Mouse (Mus musculus) mesoderm, embryonic 11.5 days (tissue): ENCODE results near the gene Ostn.

Experiments used
- DNase-seq: peaks from one replicate; pipeline ENCODE4 v3.0.0-alpha.2; 2012; ENCODE audit warnings: low read depth, low spot score

Ostn gene

GRCm38 (mm10) chr16:27387634-27388611 is 80.6 kb downstream of the Ostn start:
- DNase-seq, result no peak

- peak; percentile 78 for DNase-seq
These were observed 81.6 kb downstream of the Ostn start, which contains the start of gene Ccdc50 for GRCm38 (mm10) chr16:27388761-27389451. Gene Ccdc50 (plus strand): TSS chr16:27388869.

GRCm38 (mm10) chr16:27389534-27390282 is 82.4 kb downstream of the Ostn start:
- peak; percentile 29 for DNase-seq

- DNase-seq, result no peak
These were observed 83.0 kb downstream of the Ostn start for GRCm38 (mm10) chr16:27390306-27390705.

GRCm38 (mm10) chr16:27391845-27392244 is 84.6 kb downstream of the Ostn start:
- no peak for DNase-seq

- no peak for DNase-seq
These were observed 88.2 kb downstream of the Ostn start for GRCm38 (mm10) chr16:27395251-27396037.

GRCm38 (mm10) chr16:27396951-27397350 is 89.7 kb downstream of the Ostn start:
- no peak for DNase-seq

GRCm38 (mm10) chr16:27399026-27399718 is 91.9 kb downstream of the Ostn start:
- no peak for DNase-seq

GRCm38 (mm10) chr16:27399719-27400253 is 92.5 kb downstream of the Ostn start:
- DNase-seq, result no peak
